25 mouse cellular contexts compared by ENCODE assay signal in genomic region chr14:120109846-120110245, GRCm38 (mm10).
"Had no signal": no experiment of that assay in that cellular context is flagged by ENCODE, and none has a peak within 500 bp of the region (broad histone marks: within the 10 kb centered on the region; RNA-seq: fewer than 3 reads in every experiment).

No protein-coding gene starts in this region.

- H3K4me3 ChIP-seq: embryonic facial prominence, embryonic 10.5 days; embryonic facial prominence, embryonic 12.5 days; embryonic facial prominence, embryonic 13.5 days; embryonic facial prominence, embryonic 15.5 days; erythroblast, embryonic 14.5 days; forebrain, embryonic 10.5 days; forebrain, embryonic 12.5 days; forebrain, embryonic 13.5 days; forebrain, embryonic 15.5 days; gastrocnemius, adult 2 months; heart, adult 2 months had no signal

- H3K27ac ChIP-seq: embryonic facial prominence, embryonic 10.5 days; embryonic facial prominence, embryonic 12.5 days; embryonic facial prominence, embryonic 13.5 days; embryonic facial prominence, embryonic 15.5 days; forebrain, embryonic 10.5 days; forebrain, embryonic 12.5 days; forebrain, embryonic 13.5 days; forebrain, embryonic 15.5 days; gastrocnemius, adult 2 months; heart, adult 2 months had no signal

- H3K9me3 ChIP-seq: embryonic facial prominence, embryonic 12.5 days; embryonic facial prominence, embryonic 15.5 days; forebrain, embryonic 12.5 days; forebrain, embryonic 13.5 days; forebrain, embryonic 15.5 days had no signal

- DNase-seq: cerebellum, adult 2 months; cerebellum, adult 8-10 months; cerebellum, adult 9-10 months; cerebellum, adult 9-11 months; cerebellum, postnatal 10 days; cerebellum, postnatal 14 days; cerebellum, postnatal 25 days; cerebellum, postnatal 36 days; embryo, embryonic 11 days; forebrain, postnatal 0 days; gastrocnemius, adult 2 months; gastrocnemius, postnatal 10 days; gastrocnemius, postnatal 14 days; gastrocnemius, postnatal 25 days; gastrocnemius, postnatal 36 days; heart, adult 2 months had no signal

- H3K27me3 ChIP-seq: embryonic facial prominence, embryonic 12.5 days; embryonic facial prominence, embryonic 13.5 days; embryonic facial prominence, embryonic 15.5 days; forebrain, embryonic 12.5 days; forebrain, embryonic 13.5 days; forebrain, embryonic 15.5 days had no signal

- H3K4me1 ChIP-seq: embryonic facial prominence, embryonic 10.5 days; embryonic facial prominence, embryonic 12.5 days; embryonic facial prominence, embryonic 13.5 days; embryonic facial prominence, embryonic 15.5 days; forebrain, embryonic 10.5 days; forebrain, embryonic 12.5 days; forebrain, embryonic 13.5 days; forebrain, embryonic 15.5 days had no signal

- H3K36me3 ChIP-seq: embryonic facial prominence, embryonic 10.5 days; embryonic facial prominence, embryonic 12.5 days; embryonic facial prominence, embryonic 13.5 days; embryonic facial prominence, embryonic 15.5 days; forebrain, embryonic 10.5 days; forebrain, embryonic 12.5 days; forebrain, embryonic 15.5 days had no signal
